In the genomic region with DNA sequence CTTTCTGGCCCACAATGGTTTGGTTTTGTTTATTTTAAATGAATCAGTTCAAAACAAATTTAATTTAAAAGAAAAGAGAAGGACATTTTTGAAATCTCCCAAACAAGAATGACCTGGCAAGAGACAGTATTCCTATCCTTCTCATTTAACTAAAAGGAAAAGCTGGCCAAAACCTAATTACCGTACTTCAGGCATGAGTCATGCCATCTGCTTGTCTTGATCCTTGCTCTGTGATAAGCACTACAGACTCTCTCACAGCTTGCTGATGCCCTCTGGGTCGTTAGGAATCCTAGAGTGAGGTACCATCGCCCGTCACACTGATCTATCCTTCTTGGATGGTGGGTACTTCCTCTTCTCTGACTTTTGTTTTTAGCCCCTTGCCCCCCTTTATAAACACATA, we compare ENCODE assay signal across 21 mouse cellular contexts. TPM values are rescaled to one million over a fixed set of nuclear protein-coding genes. Genes with fewer than 3 reads are reported as not detected.
DNase-seq lines count a peak whose midpoint lies in the region; ATAC-seq and TF ChIP-seq lines count a peak whose summit lies in the region.
"Had no signal": no experiment of that assay in that cellular context is flagged by ENCODE, and none has a peak within 500 bp of the region (broad histone marks: within the 10 kb centered on the region; RNA-seq: fewer than 3 reads in every experiment).

No protein-coding gene starts in this region.

- no peak overlapping the region for H3K9ac ChIP-seq in hindbrain, embryonic 14.5 days
- H3K9ac ChIP-seq: embryonic facial prominence, embryonic 12.5 days; neural tube, embryonic 13.5 days had no signal

- no peak for DNase-seq in cerebellum, postnatal 4 days (ENCODE audit: low spot score in 2 of 2)
- peak; percentile 12 for DNase-seq in cerebellum, adult 11-12 months
- peak; percentile 17 to 52 for DNase-seq in cerebellum, postnatal 25 days
- DNase-seq in right cerebral cortex, postnatal 36 days (ENCODE audit: low spot score in 2 of 2): no peak
- DNase-seq in hindbrain, embryonic 14.5 days (ENCODE audit: low spot score): no peak
- DNase-seq: gastrocnemius, postnatal 14 days; heart, postnatal 14 days; kidney, adult 8-10 months; kidney, postnatal 36 days; lung, postnatal 10 days; right cerebral cortex, postnatal 4 days; thymus, postnatal 4 days had no signal

- H3K4me2 ChIP-seq in hindbrain, embryonic 14.5 days (replicated peaks): no peak overlapping the region
- H3K4me2 ChIP-seq: embryonic facial prominence, embryonic 12.5 days; neural tube, embryonic 13.5 days had no signal

- 65% methylated on average over 4 of the region's 4 CpGs for WGBS in hindbrain, embryonic 14.5 days

- H3K27me3 ChIP-seq in C2C12 (ENCODE audit: control insufficient read depth, insufficient read depth, insufficient read length): no peaks in the 10 kb centered on the region
- no peaks in the 10 kb centered on the region for H3K27me3 ChIP-seq in hindbrain, embryonic 14.5 days (ENCODE audit: control insufficient read depth, insufficient read depth, low read length)
- H3K27me3 ChIP-seq: embryonic facial prominence, embryonic 12.5 days; neural tube, embryonic 13.5 days had no signal

- H3K36me3 ChIP-seq in C2C12 (ENCODE audit: control insufficient read depth, insufficient read depth): no peaks in the 10 kb centered on the region
- H3K36me3 ChIP-seq in hindbrain, embryonic 14.5 days (replicated peaks; ENCODE audit: control insufficient read depth, insufficient read depth): no peaks in the 10 kb centered on the region
- H3K36me3 ChIP-seq: embryonic facial prominence, embryonic 12.5 days; heart, embryonic 10.5 days; neural tube, embryonic 13.5 days had no signal

- H3K79me3 ChIP-seq in C2C12 (ENCODE audit: low read depth): no peaks in the 10 kb centered on the region

- TF ChIP-seq CTCF in C2C12 (IDR thresholded peaks at IDR 0.05; ENCODE audit: control insufficient read depth, insufficient read depth, insufficient read length): no peak

- no peak overlapping the region for H3ac ChIP-seq in C2C12 (ENCODE audit: control insufficient read depth, insufficient read length, low read depth)

- peak; percentile 93 for ATAC-seq in cerebellum, adult (ENCODE audit: insufficient number of reproducible peaks, low FRiP score, low TSS enrichment)
- no peak for ATAC-seq in activated CD4-positive, CD25-positive, alpha-beta regulatory T cell, adult 4 months
- ATAC-seq in hindbrain, embryonic 14.5 days (ENCODE audit: low FRiP score): no peak
- ATAC-seq: hindbrain, embryonic 16.5 days had no signal

- no peak overlapping the region for H3K4me3 ChIP-seq in C2C12 (ENCODE audit: insufficient read depth, poor library complexity, severe bottlenecking)
- H3K4me3 ChIP-seq in hindbrain, embryonic 14.5 days (replicated peaks; ENCODE audit: low read length): no peak overlapping the region
- H3K4me3 ChIP-seq: embryonic facial prominence, embryonic 12.5 days; heart, embryonic 10.5 days; neural tube, embryonic 13.5 days had no signal

- H3K4me1 ChIP-seq in hindbrain, embryonic 14.5 days (replicated peaks; ENCODE audit: control insufficient read depth, insufficient read depth, low read length): no peaks in the 10 kb centered on the region
- H3K4me1 ChIP-seq: embryonic facial prominence, embryonic 12.5 days; heart, embryonic 10.5 days; neural tube, embryonic 13.5 days had no signal

- H3K27ac ChIP-seq in hindbrain, embryonic 14.5 days: no peak overlapping the region
- H3K27ac ChIP-seq: embryonic facial prominence, embryonic 12.5 days; heart, embryonic 10.5 days; neural tube, embryonic 13.5 days had no signal

- no peaks in the 10 kb centered on the region for H3K79me2 ChIP-seq in C2C12 (ENCODE audit: control insufficient read depth, insufficient read depth)

- H3K9me3 ChIP-seq in hindbrain, embryonic 14.5 days (ENCODE audit: control insufficient read depth, low read length): no peaks in the 10 kb centered on the region
- H3K9me3 ChIP-seq: embryonic facial prominence, embryonic 12.5 days; heart, embryonic 10.5 days; neural tube, embryonic 13.5 days had no signal

TF ChIP-seq in C2C12, 6 proteins besides CTCF, POLR2A, EP300 and RAD21:
- no peak for TF ChIP-seq USF1 (IDR thresholded peaks at IDR 0.05; ENCODE audit: low read depth)
- no peak for TF ChIP-seq CEBPB (IDR thresholded peaks at IDR 0.05; ENCODE audit: low read depth)
- no peak for TF ChIP-seq MYOG (IDR thresholded peaks at IDR 0.05; ENCODE audit: control insufficient read depth, extremely low read depth, insufficient read length)
- no peak for TF ChIP-seq MAX (IDR thresholded peaks at IDR 0.05)
- peak; percentile 41 for TF ChIP-seq MYOD1 (IDR thresholded peaks at IDR 0.05; ENCODE audit: control insufficient read depth, insufficient read length, low read depth)
- no peak for TF ChIP-seq FOSL1 (IDR thresholded peaks at IDR 0.05; ENCODE audit: insufficient read depth, low read length, poor library complexity, severe bottlenecking)
TF ChIP-seq in C2C12: peak in this region for 1.

RNA-seq across cellular contexts. Expression of a gene that starts 36.6 kb away (rescaled TPM):
- polyA plus RNA-seq in C2C12 (2012; fragmentation: generic; extraction: Trizol): 2.3 TPM
- 10 to 100 TPM in 1 of 2 experiments, 1 to 10 TPM in 1; 6.3 to 11.3 TPM for polyA plus RNA-seq in activated CD4-positive, CD25-positive, alpha-beta regulatory T cell, adult 4 months (2017; shearing (Covaris generic))
- 9.1 and 10.4 TPM in 2 replicates for polyA plus RNA-seq in hindbrain, embryonic 14.5 days (2014; fragmentation: Nextera tagmentation; extraction: Ambion mirVana)

RNA-seq across cellular contexts. Expression of a gene that starts 39.4 kb away (rescaled TPM):
- not detected for polyA plus RNA-seq in C2C12 (2012; fragmentation: generic; extraction: Trizol)
- under 1 TPM in 1 of 2 experiments, not detected in 1; 0.58 TPM for polyA plus RNA-seq in activated CD4-positive, CD25-positive, alpha-beta regulatory T cell, adult 4 months (2017; shearing (Covaris generic))
- polyA plus RNA-seq in hindbrain, embryonic 14.5 days (2014; fragmentation: Nextera tagmentation; extraction: Ambion mirVana): not detected in 2 replicates
- polyA plus RNA-seq: hindbrain, embryonic 16.5 days had no signal

RNA-seq across cellular contexts. Expression of a gene that starts 57.7 kb away (rescaled TPM):
- not detected for polyA plus RNA-seq in C2C12 (2012; fragmentation: generic; extraction: Trizol)
- not detected for polyA plus RNA-seq in activated CD4-positive, CD25-positive, alpha-beta regulatory T cell, adult 4 months (2017; shearing (Covaris generic))
- not detected in 2 replicates for polyA plus RNA-seq in hindbrain, embryonic 14.5 days (2014; fragmentation: Nextera tagmentation; extraction: Ambion mirVana)
- polyA plus RNA-seq: heart, embryonic 10.5 days; hindbrain, embryonic 16.5 days; limb, embryonic 14.5 days; liver, embryonic 16.5 days; neural tube, embryonic 13.5 days had no signal

Comparison
In these comparisons a context has a peak if more than half of its experiments do, and no peak if none do; other contexts are left out.
1. DNase-seq: peak in cerebellum, adult 11-12 months (single experiment) and cerebellum, postnatal 25 days (2 of 2); none in cerebellum, postnatal 4 days (0 of 2), right cerebral cortex, postnatal 36 days (0 of 2) and hindbrain, embryonic 14.5 days (single experiment).